Mouse (Mus musculus) right cerebral cortex, postnatal 14 days (tissue): ENCODE measurements around the gene Gm3020.
"Not testable (repeated sequence)": the region's sequence is repeated elsewhere in the genome, so short reads cannot be mapped to it uniquely, and the experiment has no call there.

ENCODE experiments used
- DNase-seq: peaks from one replicate; pipeline ENCODE4 v3.0.0; 2022

Gm3020 gene

DNA sequence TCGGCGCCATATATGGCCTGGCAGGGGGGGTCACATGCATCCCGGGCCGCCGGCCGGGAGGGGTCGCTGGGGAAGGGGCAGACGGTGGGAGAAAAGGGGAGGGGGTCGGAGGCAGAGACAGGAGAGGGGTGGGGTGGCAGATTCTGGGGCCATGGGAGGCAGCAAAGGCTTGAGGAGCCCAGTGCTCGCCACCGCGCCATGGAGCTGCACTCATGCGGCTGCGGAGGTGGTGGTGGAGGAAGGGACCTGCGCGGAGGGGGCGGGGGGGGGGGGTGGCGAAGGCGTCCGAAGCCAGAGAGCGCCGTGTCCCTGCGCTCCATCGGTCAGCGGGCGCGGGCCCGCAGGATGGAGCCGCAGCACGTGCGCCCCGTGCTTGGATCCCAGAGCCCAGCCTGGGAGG is at the start of gene Gm3020:
Gene Gm3020, plus strand, starts transcription at position 301 of the 400 bp plus-strand sequence.
- not testable (repeated sequence) for DNase-seq

DNA sequence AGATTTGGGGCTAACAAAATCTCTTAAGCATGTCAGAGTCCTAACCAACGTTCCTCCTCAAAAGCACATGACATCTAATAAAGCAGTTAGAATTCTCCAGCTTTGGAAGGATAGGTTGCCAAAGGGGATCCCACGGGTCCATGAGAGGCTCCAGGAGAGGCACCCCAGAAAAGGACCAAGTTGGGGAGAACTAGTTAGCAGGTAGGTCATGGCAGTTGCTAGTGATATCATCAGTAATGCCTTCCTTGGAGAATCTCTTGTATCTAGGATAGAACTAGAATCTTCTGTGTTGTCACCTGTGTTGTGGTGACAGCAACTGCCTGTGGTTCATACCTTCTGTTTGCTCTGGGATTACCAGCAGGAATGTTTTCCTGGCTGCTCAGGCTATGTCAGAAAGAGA is 17.6 kb upstream of the Gm3020 start, which contains the start of gene Gm3012:
Gene Gm3012, plus strand, starts transcription at position 301 of the 400 bp plus-strand sequence.
- DNase-seq: not testable (repeated sequence)

DNA sequence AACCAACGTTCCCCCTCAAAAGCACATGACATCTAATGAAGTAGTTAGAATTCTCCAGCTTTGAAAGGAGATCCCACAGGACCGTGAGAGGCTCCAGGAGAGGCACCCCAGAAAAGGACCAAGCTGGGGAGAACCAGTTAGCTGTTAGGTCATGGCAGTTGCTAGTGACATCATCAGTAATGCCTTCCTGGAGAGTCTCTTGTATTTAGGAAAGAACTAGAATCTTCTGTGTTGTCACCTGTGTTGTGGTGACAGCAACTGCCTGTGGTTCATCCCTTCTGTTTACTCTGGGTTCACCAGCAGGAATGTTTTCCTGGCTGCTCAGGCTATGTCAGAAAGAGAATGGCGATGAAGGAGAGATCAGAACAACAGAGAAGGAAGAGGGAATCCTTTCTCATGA is 36.7 kb downstream of the Gm3020 start, which contains the start of gene Gm3043:
Gene Gm3043, plus strand, starts transcription at position 301 of the 400 bp plus-strand sequence.
- DNase-seq: not testable (repeated sequence)
